Mouse (Mus musculus) thymus, adult 2 months (tissue): Measurements from ENCODE around the gene Gm20388.

Experiments used
- CTCF ChIP-seq: fragments of 200-500 bp; IDR thresholded peaks from 2 replicates; pipeline ENCODE4 v1.5.1; 2012; ENCODE audit warnings: mild to moderate bottlenecking, control low read depth, low read length, moderate library complexity, borderline replicate concordance; ENCODE audit not compliant: control insufficient read depth, poor library complexity, insufficient read depth; ENCODE audit errors: extremely low read depth
- POLR2A ChIP-seq: fragments of 200-500 bp; IDR thresholded peaks from 2 replicates; pipeline ENCODE4 v1.6.1; 2012; ENCODE audit warnings: mild to moderate bottlenecking, low read length, control low read depth, moderate library complexity; ENCODE audit not compliant: control insufficient read depth, poor library complexity, insufficient read depth; ENCODE audit errors: extremely low read depth

DNA sequence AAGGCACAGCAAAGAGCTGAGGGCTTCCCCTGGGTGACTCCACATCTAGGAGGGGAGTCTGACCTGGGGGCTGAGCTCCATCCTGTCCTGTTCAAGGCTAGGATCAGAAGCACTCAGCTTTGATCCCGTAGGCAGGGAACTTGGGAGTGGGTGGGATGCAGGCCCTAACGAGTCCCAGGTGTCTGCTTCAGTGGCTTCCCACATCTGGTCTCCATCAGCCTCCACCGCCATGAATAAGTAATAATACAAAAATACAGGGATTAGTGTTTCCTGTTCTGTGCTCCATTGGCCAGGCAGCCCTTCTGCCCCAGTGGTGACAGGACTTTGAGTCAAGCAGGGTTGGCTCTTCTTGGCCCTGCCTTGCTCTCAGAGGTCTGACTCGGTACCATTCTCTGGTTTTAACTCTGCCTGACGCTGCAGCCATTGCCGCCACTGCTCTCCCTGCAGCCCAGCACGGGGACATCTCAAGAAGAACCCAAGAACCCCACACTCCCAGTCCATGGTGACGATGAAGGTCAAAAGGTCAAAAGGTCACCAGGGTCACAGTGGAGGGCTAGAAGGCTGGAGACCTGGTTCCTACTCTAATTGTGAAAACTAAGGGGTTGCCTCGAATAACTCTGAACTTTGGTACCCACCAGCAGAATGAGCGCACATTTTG lies 2747.6 kb downstream of the Gm20388 start:
- TF ChIP-seq POLR2A (no peak), CTCF (no peak)
